Mouse (Mus musculus): ENCODE data around the gene Arfgap3.

DNA sequence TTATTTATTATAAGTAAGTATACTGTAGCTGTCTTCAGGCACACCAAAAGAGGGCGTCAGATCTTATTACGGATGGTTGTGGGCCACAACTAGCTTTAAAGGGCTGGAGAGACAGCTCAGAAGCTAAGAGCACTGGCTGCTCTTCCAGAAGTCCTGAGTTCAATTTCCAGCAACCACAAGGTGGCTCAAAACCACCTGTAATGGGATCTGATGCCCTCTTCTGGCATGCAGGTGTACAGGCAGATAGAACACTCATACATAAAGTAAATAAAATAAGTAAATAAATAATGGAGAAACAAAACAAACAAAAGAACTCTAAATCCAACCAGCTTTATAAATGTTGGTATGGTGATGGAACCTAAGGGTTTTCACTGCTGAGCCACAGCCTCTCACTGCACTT lies 51.2 kb downstream of the Arfgap3 start:
- TF ChIP-seq EP300 (IDR thresholded peaks at IDR 0.05; ENCODE audit: low read depth) = no peak
- peak; percentile 65 for TF ChIP-seq CTCF (IDR thresholded peaks at IDR 0.05; ENCODE audit: low read depth)

All from liver, embryonic 14.5 days (tissue).